Mouse (Mus musculus) lung, adult 18-20 months (tissue): ENCODE data around the gene Saal1.
"Not testable (repeated sequence)": the region's sequence is repeated elsewhere in the genome, so short reads cannot be mapped to it uniquely, and the experiment has no call there.

Experiments
- DNase-seq, 2 experiments: peaks; one replicate each; pipeline ENCODE4 v3.0.0; 2022; ENCODE audit warnings: mixed read lengths in 2 of 2

Gene Saal1

GRCm38 (mm10) chr7:46710390-46710844 lies at the start of gene Saal1:
TSS of gene Saal1 (minus strand) at chr7:46710680.
- DNase-seq, result peak; percentile 74 to 81

- no peak for DNase-seq
Measured at GRCm38 (mm10) chr7:46751490-46751889, 41.0 kb upstream of the Saal1 start, which contains the start of gene Saa2. TSS of gene Saa2 (plus strand) at chr7:46751790.

- DNase-seq, result no peak
Measured at GRCm38 (mm10) chr7:46748459-46748858, 38.0 kb upstream of the Saal1 start.

GRCm38 (mm10) chr7:46746381-46746780 lies 35.9 kb upstream of the Saal1 start:
- DNase-seq, result no peak

GRCm38 (mm10) chr7:46745816-46746215 lies 35.3 kb upstream of the Saal1 start:
- DNase-seq, result peak; percentile 38 to 51

- DNase-seq, result not testable (repeated sequence)
Measured at GRCm38 (mm10) chr7:46742880-46743279, 32.4 kb upstream of the Saal1 start, which contains the start of gene Saa1. TSS of gene Saa1 (minus strand) at chr7:46742980.

- not testable (repeated sequence) for DNase-seq
Measured at GRCm38 (mm10) chr7:46740041-46740440, 29.6 kb upstream of the Saal1 start.

GRCm38 (mm10) chr7:46738561-46739460 lies 28.3 kb upstream of the Saal1 start:
- peak in 1 of 2 experiments; percentile 54 for DNase-seq

- DNase-seq, result peak in 1 of 2 experiments; percentile 24
Measured at GRCm38 (mm10) chr7:46734983-46735382, 24.5 kb upstream of the Saal1 start.

GRCm38 (mm10) chr7:46732458-46732857 lies 22.0 kb upstream of the Saal1 start, which contains the start of gene Saa4:
TSS of gene Saa4 (minus strand) at chr7:46732603.
- no peak for DNase-seq

GRCm38 (mm10) chr7:46727584-46727983 lies 17.1 kb upstream of the Saal1 start:
- DNase-seq, result no peak

- no peak for DNase-seq
Measured at GRCm38 (mm10) chr7:46724396-46724795, 13.9 kb upstream of the Saal1 start.

- DNase-seq, result no peak
Measured at GRCm38 (mm10) chr7:46723849-46724248, 13.4 kb upstream of the Saal1 start.

- no peak for DNase-seq
Measured at GRCm38 (mm10) chr7:46723354-46723753, 12.9 kb upstream of the Saal1 start.

GRCm38 (mm10) chr7:46720460-46720859 lies 10.0 kb upstream of the Saal1 start:
- DNase-seq, result peak; percentile 7 to 24

GRCm38 (mm10) chr7:46719526-46719925 lies 9.0 kb upstream of the Saal1 start:
- peak; percentile 85 to 91 for DNase-seq

- no peak for DNase-seq
Measured at GRCm38 (mm10) chr7:46718591-46719270, 8.3 kb upstream of the Saal1 start.

- DNase-seq, result peak; percentile 66 to 71
Measured at GRCm38 (mm10) chr7:46716897-46717296, 6.4 kb upstream of the Saal1 start.

- no peak for DNase-seq
Measured at GRCm38 (mm10) chr7:46715600-46715999, 5.1 kb upstream of the Saal1 start, which contains the start of gene Saa3. TSS of gene Saa3 (minus strand) at chr7:46715700.

GRCm38 (mm10) chr7:46714518-46714917 lies 4.0 kb upstream of the Saal1 start:
- DNase-seq, result peak; percentile 57 to 77

- DNase-seq, result no peak
Measured at GRCm38 (mm10) chr7:46712250-46712649, 1.8 kb upstream of the Saal1 start.

- DNase-seq, result no peak
Measured at GRCm38 (mm10) chr7:46700521-46701025, 9.9 kb downstream of the Saal1 start.

GRCm38 (mm10) chr7:46696754-46697153 lies 13.7 kb downstream of the Saal1 start:
- DNase-seq, result no peak
